Mouse (Mus musculus) c-Kit-positive CD71-positive TER-119-positive erythroid progenitor cells, embryonic 14.5 days (primary cell): Measurements from ENCODE around the gene Gkap1.

Experiments used
- DNase-seq: peaks from one replicate; pipeline ENCODE4 v3.0.0-alpha.2; 2013; ENCODE audit warnings: low spot score

Gene Gkap1

DNA sequence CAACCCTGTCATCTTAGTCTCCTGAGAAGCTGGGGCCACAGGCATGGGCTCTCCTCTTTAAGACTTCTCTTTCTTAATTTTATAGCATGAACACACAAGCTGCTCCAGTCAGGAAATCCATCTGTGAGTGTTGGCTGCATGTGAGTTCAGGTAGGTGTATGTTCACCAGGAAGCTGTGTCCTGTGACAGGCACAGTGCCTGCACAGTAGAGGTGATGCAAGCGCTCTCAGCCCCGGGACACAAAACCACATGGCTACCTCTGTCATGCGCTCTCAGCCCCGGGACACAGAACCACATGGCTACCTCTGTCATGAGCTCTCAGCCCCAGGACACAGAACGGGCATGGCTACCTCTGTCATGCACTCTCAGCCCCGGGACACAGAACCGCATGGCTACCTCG, 12.0 kb downstream of the Gkap1 start:
- no peak for DNase-seq

DNA sequence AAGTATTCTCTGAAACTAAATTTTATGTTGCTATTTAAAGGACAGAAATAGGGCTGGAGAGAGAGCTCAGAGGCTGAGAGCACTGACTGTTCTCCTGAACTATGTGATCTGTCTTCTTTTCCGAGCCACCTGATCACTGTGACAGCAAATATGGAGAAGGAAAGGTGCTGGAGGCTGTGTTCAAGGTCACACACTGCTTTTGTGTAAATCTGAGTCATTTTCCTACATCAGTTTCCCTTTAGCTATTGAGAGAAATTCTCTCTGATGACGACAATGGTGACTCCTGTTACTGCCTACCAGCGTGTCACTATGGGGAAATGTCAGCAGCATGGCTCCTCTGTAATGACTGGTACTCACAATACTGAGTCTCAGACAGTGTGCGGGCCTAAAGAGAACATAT, 13.8 kb downstream of the Gkap1 start:
- no peak for DNase-seq

DNA sequence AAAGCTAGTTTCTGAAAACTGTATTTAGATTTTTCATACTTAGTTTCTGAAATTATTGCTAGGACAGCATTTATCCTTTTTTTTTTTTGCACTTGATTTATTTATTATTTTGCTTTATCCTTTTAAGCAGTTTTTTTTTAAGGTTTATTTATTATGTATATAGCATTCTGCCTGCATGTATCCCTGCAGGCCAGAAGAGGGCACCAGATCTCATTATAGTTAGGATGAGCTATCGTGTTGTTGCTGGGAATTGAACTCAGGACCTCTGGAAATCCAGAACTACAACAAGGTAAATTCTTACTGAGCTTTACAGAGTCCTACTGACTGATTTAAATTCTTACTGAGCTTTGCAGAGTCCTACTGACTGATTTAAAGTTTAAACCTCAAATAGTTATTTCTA, 22.2 kb downstream of the Gkap1 start:
- no peak for DNase-seq

DNA sequence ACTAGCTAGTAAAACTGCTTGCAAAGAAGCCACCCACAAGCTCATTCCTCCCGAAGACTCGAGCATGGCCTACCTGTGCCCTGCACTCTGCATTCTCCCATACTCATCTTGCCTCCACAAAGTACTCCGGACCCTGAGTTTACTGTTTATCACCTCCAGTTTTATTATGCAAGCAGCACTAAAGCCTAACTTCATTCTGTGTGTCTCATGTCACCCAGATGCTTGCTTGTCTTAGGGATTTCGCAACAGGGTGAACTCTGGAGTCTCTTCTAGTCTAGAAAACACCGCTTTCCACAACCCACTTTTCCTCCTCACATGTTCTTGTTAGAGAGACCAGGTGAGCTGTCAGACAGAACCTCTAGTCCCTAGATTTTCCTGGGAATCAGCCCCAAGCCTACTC, 26.5 kb downstream of the Gkap1 start:
- DNase-seq: no peak

DNA sequence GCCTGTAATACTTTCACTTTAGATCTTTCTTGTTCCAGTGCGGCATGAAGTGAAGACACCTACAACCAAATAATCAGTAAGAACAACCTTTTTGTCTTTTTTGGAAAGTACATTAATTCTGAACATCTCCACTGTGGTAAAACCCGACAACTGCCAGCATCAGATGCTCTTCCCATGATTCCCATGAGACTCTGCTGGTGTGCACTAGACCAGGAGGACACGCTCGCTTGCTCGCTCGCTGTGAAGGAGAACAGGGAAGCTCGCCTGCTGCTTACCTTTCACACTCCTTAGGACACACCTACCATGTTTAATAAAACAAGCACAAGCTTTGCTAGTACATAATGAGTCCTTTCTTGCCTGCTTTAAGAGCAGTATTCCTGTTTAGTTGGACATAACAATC, 39.0 kb downstream of the Gkap1 start:
- DNase-seq: no peak

DNA sequence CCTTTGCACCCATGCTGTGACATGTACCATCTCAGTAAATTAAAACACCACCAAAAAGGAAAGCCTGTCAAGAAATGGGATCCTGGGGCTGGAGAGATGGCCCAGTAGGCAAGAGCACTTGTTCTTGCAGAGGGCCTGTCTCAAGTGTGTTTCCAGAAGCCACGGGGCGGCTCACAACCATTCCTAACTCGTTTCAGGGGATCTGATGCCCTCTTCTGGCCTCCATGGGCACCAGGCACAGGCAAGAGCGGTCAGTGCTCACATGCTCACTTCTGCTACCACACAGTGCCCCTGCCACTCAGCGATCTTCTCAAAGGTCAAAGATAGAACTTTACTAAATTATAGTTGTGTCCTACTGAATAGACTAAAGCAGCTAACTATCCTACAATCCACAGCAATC, 42.9 kb downstream of the Gkap1 start:
- DNase-seq: no peak

DNA sequence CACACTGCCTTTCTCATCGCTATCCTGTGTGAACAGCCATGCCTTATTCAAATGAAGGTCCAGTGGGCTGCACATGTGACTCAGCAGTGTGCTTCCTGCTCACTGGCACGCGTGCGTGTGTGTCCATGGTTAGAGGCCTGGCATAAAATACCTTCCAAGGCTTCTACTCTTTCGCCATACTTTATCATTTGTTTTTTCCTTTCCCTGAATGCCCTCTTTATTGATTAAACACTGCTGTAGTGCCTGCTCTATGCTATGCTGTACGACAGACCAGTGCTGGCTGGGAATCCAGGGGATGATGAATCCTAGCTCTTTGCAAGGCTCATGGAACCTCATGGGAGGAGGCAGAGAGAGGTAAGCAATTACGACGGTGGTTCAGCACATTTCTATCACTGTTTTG, 43.4 kb downstream of the Gkap1 start:
- DNase-seq: no peak

DNA sequence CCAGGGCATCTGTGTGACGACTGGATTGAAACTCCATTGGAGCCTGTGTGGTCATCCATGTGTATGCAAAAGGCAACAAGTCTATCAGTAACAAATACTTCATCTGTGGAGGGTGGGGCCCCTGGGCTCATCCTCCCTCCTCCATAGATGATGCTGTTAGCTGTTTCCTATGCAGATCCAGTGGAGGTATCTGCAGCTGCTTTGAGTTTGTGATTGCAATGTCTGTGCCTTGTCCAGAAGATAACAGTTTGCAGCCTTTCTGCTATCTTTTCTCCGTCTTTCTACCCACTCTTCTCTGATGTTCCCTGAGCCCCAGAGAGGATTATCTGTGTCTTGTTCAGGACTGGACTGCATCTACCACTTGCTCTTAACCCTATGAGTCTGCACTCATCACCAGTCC, 46.9 kb downstream of the Gkap1 start:
- DNase-seq: no peak

DNA sequence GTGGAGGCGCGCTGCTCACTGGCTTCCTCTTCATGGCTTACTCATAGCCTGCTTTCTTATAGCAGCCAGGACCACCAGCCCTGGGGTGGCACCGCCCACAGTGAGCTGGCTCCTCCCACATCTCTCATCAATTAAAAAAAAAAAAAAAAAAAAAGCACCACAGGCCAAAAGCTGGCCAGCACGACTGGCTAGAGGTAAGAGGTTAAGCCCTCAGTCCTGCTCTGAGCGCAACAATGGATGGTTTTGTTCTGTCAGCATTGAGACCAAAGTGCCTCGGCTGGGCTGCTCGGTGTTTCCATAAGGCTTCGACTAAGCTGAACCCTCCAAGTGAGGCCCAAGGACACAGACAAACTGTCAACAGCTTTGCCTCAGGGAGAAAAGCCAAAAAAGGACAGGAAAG, 49.8 kb downstream of the Gkap1 start:
- DNase-seq: no peak

DNA sequence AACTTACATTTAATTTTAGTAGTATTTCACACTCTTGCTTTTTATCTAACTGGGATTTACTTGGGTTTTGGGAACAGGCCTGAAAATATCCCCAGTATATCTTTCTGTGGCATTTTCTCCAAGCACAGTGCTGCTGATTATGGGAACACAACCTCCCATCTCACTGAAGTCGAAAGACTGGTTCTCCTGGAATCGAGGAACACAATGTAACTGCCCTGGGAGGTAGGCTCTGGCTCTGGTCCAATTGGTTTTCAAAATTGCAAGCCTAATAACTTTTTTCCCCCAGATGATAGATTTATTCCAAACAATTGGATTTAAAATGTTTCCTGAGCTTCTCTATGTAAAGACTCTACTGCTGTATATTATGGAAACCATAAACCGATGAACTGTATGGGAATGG, 55.3 kb downstream of the Gkap1 start:
- no peak for DNase-seq

DNA sequence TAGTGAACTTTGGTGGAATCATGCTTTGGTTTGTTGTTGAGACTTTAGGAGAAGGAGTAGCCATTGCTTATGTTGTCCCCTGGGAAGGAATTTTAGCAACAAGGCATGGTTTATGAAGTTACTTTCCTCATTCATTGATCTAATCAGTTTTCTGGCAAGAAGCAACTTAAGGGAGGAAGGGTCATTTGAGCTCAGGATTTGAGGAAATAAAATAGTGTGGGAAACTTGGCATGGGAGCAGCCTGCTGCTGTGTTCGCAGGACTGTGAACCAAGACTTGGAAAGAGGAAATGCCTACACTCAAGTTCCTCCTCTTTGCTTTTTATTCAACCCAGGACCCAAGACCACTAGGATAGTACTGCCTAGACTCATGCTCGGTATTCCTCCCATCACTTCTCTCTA, 58.0 kb downstream of the Gkap1 start:
- DNase-seq: no peak

DNA sequence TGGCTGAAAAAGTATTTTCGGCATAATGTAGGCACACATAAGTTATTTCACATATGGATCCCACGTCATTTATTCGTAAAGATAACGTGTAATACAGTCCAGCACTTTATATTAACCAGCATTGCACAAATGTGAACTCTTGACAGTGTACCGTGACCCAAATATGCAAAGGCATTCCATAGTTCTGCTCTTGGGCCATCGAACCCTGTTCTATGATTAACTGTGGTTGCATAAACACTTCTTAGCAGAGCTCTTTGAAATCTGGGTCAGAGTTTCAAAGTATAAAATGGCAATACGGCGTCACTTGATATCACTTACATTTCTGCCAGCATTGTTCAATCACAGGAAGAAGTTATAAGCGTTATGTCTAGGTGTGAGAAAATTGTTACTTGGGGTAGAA, 59.1 kb downstream of the Gkap1 start:
- no peak for DNase-seq

DNA sequence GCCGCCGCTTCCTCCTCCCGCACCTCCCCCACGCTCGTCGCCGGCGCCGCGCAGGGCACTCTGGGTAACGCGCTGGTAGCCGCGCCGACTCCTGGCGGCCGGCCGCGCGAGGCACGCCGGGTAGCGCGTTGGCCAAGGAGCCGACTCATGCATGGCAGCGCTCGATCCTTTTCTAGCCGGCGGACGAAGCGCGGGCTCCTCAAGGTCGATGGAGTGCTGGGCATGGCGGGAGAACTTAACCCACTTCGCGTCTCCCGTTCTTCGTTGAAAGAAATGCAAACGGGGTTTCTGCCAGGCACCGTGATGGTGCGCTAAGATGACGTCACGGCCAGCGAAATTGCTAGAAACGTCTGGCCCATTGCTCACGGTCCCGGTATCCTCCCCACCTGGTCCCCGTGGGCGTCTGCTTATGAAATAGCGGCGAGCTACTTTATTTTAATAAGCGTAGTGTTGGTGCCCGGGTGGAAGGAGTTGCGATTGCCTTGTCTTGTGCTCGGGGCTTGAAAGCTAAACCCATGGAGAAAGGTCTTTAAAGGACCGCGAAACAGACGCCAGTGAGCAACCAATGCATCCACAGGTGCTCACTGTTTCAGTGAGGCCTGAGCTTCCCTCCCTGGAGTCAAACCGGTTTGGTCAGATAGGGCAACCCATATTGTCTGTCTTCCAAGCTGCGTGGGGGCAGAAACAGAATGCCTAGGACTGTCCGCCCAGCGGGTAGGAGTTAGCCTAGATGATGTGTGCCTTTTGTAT, 59.7 kb downstream of the Gkap1 start, which contains the start of gene Ubqln1:
Gene Ubqln1, minus strand, starts transcription at position 62 of the 750 bp plus-strand sequence.
- DNase-seq: peak; percentile 86

DNA sequence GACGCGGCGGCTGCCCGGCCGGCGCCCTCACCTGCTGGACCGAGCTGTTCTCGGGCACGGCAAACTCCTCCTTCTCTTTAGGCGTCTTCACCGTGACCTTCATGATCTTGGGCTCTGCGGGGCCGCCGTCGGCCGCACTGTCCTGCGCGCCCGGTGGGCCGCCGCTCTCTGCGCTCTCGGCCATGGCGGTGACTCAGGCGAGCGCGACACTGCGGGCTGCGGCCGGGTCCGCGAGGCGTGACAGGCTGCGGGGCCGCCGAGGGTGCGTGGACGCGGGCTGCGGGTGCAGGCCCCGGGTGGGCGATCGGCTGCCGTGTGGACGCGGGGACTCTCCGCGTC, 60.3 kb downstream of the Gkap1 start:
- DNase-seq: no peak

DNA sequence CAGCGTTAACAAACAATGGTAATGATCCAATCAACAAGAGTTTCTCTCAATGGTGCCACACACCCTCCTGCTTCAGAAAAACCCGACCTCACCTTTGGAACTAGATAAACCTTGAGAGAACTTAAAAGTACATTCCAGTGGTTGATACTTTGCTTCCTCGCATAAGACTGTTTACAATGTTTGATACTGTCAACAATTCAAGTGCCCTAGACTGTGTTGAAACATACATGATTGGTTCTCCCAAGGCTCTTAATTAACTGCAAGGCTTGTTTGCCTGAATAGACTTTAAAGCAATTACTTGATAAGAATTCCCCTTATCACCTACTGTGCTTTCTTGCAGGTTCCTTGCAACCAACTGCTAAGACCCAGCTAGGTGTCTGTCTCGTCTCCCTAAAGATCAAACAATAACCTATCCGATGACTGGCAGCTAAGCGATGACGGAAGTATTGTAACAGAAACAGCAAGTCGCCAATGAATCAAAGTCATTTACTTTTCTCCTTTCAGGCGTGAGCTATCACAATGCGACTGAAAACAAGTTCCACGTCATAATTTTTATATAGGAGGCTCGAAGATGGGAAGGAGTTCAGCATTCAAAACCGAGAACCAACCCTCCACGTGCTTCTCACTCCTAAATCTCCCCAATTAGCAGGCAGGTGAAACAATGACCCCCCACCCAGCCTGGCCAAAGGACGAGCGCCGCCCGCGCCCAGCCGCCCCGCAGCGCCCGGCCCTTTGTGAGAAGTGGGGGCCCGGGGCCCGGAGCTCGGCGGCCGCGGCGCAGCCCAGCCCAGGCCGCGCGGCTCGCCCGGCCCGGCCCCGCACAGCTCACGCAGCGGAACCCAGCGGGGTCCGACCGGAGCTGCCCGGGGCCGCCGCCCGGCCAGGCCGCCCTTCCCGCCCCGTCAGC, 60.9 kb downstream of the Gkap1 start:
- DNase-seq: peak; percentile 31

DNA sequence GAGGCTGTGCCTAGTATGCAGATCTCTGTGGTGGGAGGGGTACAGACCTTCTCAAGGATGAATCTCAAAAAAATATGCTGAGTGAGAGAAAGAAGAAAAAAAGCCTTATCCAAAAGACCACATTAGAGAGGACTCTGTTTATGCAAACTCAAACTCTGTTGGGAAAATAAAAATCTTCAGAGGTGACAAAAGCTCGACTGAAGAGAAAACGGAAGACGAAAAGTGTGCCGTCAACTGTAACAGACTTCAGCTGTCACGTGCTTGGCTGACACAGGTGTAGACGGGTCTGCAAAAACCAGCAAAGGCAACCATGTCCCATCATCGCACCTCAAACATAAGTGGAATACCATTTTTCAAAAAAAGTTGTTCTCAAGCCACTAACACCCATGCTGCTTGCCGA, 61.7 kb downstream of the Gkap1 start:
- DNase-seq: no peak

DNA sequence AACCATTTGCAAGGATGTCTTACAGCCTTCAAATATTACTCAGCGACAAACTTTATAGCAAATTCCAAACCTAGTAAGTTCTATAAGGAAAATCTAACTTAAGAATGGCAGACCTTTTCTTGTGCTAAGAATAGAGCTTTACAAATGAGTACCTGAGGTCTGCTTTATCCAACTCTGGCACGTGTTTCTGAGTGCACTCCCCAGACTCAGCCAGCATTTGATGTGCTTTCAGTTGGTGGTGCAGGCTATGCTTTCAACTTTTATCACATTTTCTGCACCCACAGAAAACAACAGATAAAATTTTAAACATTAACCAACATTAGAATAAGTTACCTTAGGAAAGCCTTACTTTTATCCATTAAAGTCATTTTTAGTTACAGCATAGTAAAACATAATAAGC, 63.0 kb downstream of the Gkap1 start:
- no peak for DNase-seq

DNA sequence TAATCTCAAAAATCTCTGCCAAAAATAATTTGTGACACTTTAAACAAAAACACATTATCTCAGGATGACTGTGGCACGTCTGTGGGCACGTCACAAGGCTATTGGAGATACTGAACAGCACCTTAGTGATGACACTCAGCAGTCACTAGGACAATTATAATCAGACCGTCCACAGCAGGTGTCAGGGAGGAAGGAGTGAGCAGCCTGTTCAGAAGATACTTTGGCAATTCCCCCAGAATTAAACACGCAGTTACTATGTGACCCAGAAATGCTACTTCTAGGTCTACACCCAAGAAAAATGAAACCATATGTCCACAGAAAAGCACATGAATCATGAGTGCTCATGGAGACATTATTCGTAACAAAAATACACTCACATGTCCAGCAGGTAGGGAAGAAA, 65.1 kb downstream of the Gkap1 start:
- DNase-seq: no peak

DNA sequence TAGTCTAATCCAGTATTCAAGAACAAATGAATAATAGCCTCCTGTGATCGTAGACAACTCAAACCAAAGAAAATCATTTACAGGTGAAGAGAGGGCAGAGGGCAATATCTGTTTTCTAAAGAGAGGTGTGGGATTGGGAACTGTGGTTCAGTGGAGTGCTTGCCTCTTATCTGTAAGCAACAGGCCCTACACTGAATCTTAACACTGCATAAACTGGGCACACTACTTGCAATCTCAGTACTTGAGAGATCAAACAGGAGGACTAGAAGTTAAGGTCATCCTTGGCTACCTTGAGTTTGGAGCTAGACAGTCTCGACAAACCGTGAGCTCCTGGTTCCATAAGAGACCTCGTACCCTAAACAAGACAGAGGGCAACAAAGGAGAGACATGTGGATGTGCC, 69.4 kb downstream of the Gkap1 start:
- no peak for DNase-seq

DNA sequence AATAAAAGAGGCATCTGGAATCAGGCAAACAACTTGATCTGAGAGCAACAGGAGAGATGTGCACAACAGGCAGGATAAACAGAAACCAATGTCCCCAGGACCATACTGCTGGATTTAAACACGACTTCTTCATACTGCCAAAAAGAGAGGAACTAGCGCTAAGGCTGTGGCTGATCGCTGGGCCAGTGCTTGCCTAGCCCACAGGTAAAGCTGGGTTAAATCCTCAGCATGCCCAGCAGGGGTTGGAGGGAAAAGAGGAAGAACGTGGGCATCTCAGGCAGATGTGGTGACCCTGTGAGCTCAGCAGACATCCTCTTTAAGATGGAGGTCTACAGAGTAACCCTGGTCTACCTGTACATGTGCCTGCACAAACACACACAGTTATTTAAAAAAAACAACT, 70.5 kb downstream of the Gkap1 start:
- no peak for DNase-seq

DNA sequence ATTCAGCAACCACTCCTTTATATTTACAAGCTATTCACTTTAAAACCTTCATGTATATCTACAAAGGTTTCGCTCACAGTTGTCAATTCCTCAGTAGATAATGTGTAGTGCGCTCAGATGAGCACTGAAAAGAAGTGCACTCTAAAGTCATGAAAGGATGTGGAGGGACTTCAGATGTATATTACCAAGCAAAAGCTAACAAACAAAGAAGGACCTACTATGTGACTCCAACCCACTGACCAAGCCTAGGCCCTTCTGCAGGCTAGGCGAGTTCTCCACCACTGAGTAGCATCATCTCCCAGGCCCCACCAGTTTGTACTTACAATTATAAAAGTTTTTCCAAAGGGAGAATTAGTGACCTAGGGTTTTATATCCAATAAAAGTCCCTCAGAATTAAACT, 71.3 kb downstream of the Gkap1 start:
- no peak for DNase-seq

DNA sequence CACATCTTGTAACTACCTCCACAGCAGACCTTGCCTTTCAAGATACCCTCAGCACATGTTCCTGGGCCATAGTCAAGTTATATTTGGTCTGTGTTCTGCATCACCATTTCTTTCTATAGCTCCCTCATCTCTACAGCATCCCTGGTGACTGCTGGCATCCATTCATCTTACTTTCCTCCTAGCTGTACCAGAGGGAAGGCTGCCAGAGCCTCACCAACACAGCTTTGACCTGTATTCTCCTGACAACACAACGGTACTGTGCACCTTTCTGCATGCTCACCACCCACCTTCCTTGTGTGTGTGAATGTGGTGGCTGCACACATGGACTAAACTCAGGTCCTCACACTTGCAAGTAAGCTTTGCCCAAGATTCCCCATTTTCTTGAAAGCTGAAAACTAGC, 72.6 kb downstream of the Gkap1 start:
- DNase-seq: no peak

DNA sequence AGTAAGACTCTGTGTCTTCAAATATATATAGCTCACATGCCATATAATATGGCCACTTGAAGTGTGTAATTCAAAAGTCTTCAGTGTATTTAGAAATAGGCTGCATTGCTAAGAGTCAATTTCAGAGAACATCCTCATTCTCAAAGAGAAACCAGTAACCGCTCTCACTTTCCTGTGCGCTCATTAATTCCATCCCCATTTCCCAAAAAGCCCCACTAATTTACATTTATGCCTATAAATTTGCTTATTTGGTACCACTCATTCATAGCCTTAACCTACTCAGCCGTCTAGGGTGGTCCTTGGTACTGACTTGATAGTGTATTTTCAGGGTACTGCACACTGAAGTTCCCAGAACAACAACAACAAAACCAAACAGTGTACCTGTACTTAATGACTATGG, 73.6 kb downstream of the Gkap1 start:
- no peak for DNase-seq

DNA sequence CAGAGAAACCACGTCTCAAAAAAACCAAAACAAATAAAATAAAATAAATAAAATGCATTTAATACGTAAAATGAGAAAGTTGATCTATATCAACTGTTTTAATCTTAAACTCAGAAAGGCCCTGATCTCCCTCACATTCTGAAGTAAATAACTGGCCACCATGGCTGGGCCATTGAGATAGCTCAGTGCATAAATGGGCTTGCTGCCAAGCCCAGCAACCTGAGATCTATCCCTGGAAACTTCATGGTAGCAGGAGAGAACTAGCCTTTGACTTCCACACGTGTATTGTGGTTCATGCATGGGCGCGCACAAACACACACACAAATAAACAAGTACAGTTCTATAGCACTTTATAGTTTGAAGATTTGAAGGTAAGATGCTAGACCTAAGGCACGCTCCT, 74.2 kb downstream of the Gkap1 start:
- no peak for DNase-seq
